Mouse (Mus musculus): ENCODE results near the gene Pappa. TPM values are rescaled to one million over a fixed set of nuclear protein-coding genes. Genes with fewer than 3 reads are reported as not detected.

Gene Pappa
- under 1 TPM; 0.47 to 0.68 TPM for total RNA-seq (2021)

GRCm38 (mm10) chr4:65123741-65124224, at the start of gene Pappa:
TSS of gene Pappa (plus strand) at chr4:65124174.
- intact Hi-C loops (cut with DNase I) = loop anchor here (5.0 to 10.0 kb wide), 3 partner anchors 374 to 589 kb away; no protein-coding TSS in a partner anchor
- no peak for DNase-seq (ENCODE audit: low spot score in 2 of 2)

- DNase-seq (ENCODE audit: low spot score in 2 of 2) = no peak
- intact Hi-C loops (cut with DNase I) = no loop called here
Observed at GRCm38 (mm10) chr4:65077906-65078615, 45.9 kb upstream of the Pappa start.

- no peak for DNase-seq (ENCODE audit: low spot score in 2 of 2)
- intact Hi-C loops (cut with DNase I) = no loop called here
Observed at GRCm38 (mm10) chr4:65086864-65087263, 37.1 kb upstream of the Pappa start.

GRCm38 (mm10) chr4:65087592-65087991, 36.4 kb upstream of the Pappa start:
- intact Hi-C loops (cut with DNase I) = no loop called here
- DNase-seq (ENCODE audit: low spot score in 2 of 2) = no peak

- DNase-seq (ENCODE audit: low spot score in 2 of 2) = no peak
- intact Hi-C loops (cut with DNase I) = no loop called here
Observed at GRCm38 (mm10) chr4:65092191-65092590, 31.8 kb upstream of the Pappa start.

- intact Hi-C loops (cut with DNase I) = loop anchor here (5.0 to 10.0 kb wide), 3 partner anchors 377 to 586 kb away; no protein-coding TSS in a partner anchor
- DNase-seq (ENCODE audit: low spot score in 2 of 2) = no peak
Observed at GRCm38 (mm10) chr4:65120329-65120728, 3.6 kb upstream of the Pappa start.

GRCm38 (mm10) chr4:65122841-65123240, 1.1 kb upstream of the Pappa start:
- intact Hi-C loops (cut with DNase I) = loop anchor here (5.0 to 10.0 kb wide), 3 partner anchors 374 to 588 kb away; no protein-coding TSS in a partner anchor
- DNase-seq (ENCODE audit: low spot score in 2 of 2) = no peak

GRCm38 (mm10) chr4:65124369-65125151, 586 bp downstream of the Pappa start:
- DNase-seq (ENCODE audit: low spot score in 2 of 2) = no peak
- intact Hi-C loops (cut with DNase I) = loop anchor here (5.0 to 10.0 kb wide), 3 partner anchors 373 to 590 kb away; no protein-coding TSS in a partner anchor

- intact Hi-C loops (cut with DNase I) = loop anchor here (10.0 kb wide), 2 partner anchors 459 to 591 kb away; no protein-coding TSS in a partner anchor
- DNase-seq (ENCODE audit: low spot score in 2 of 2) = peak; percentile 23 to 29
Observed at GRCm38 (mm10) chr4:65125341-65126332, 1.7 kb downstream of the Pappa start.

GRCm38 (mm10) chr4:65126451-65127290, 2.7 kb downstream of the Pappa start:
- intact Hi-C loops (cut with DNase I) = loop anchor here (10.0 kb wide), 2 partner anchors 458 to 592 kb away; no protein-coding TSS in a partner anchor
- DNase-seq (ENCODE audit: low spot score in 2 of 2) = peak in 1 of 2 experiments; percentile 9

GRCm38 (mm10) chr4:65127291-65127590, 3.3 kb downstream of the Pappa start:
- intact Hi-C loops (cut with DNase I) = loop anchor here (10.0 kb wide), 2 partner anchors 458 to 592 kb away; no protein-coding TSS in a partner anchor
- no peak for DNase-seq (ENCODE audit: low spot score in 2 of 2)

GRCm38 (mm10) chr4:65132657-65133056, 8.7 kb downstream of the Pappa start:
- intact Hi-C loops (cut with DNase I) = no loop called here
- no peak for DNase-seq (ENCODE audit: low spot score in 2 of 2)

GRCm38 (mm10) chr4:65134358-65134757, 10.4 kb downstream of the Pappa start:
- intact Hi-C loops (cut with DNase I) = no loop called here
- DNase-seq (ENCODE audit: low spot score in 2 of 2) = no peak

GRCm38 (mm10) chr4:65135109-65135508, 11.1 kb downstream of the Pappa start:
- DNase-seq (ENCODE audit: low spot score in 2 of 2) = no peak
- intact Hi-C loops (cut with DNase I) = no loop called here

- intact Hi-C loops (cut with DNase I) = no loop called here
- no peak for DNase-seq (ENCODE audit: low spot score in 2 of 2)
Observed at GRCm38 (mm10) chr4:65136541-65136940, 12.6 kb downstream of the Pappa start.

GRCm38 (mm10) chr4:65146936-65147335, 23.0 kb downstream of the Pappa start:
- intact Hi-C loops (cut with DNase I) = no loop called here
- DNase-seq (ENCODE audit: low spot score in 2 of 2) = no peak

GRCm38 (mm10) chr4:65153601-65154000, 29.6 kb downstream of the Pappa start:
- no peak for DNase-seq (ENCODE audit: low spot score in 2 of 2)
- intact Hi-C loops (cut with DNase I) = no loop called here

- no peak for DNase-seq (ENCODE audit: low spot score in 2 of 2)
- intact Hi-C loops (cut with DNase I) = no loop called here
Observed at GRCm38 (mm10) chr4:65156231-65156630, 32.3 kb downstream of the Pappa start.
